Mouse (Mus musculus) kidney, embryonic 16.5 days (tissue): ENCODE measurements around the gene Adgrb2. TPM values are rescaled to one million over a fixed set of nuclear protein-coding genes. Genes with fewer than 3 reads are reported as not detected.

ENCODE experiments used
- ATAC-seq: fragments of 200-750 bp; cut with Nextera tagmentation; 2 replicates; pipeline ENCODE4 v1.8.0; 2017; ENCODE audit warnings: moderate TSS enrichment; ENCODE audit not compliant: low FRiP score, low TSS enrichment
- H3K27ac ChIP-seq: fragments of 300-500 bp; sonication (generic); 2 replicates; pipeline ENCODE4 v1.5.1; 2014; ENCODE audit warnings: low read length
- H3K27me3 ChIP-seq: fragments of 300-500 bp; sonication (generic); 2 replicates; pipeline ENCODE4 v1.6.1; 2014; ENCODE audit warnings: low read length, control low read depth, mixed read lengths; ENCODE audit not compliant: insufficient read depth
- H3K36me3 ChIP-seq: fragments of 300-500 bp; sonication (generic); 2 replicates; pipeline ENCODE4 v1.6.1; 2014; ENCODE audit warnings: low read length, control low read depth, mixed read lengths; ENCODE audit not compliant: insufficient read depth
- H3K4me1 ChIP-seq: fragments of 300-500 bp; sonication (generic); 2 replicates; pipeline ENCODE4 v1.6.1; 2014; ENCODE audit warnings: low read length, control low read depth, mixed read lengths; ENCODE audit not compliant: insufficient read depth
- H3K4me2 ChIP-seq: fragments of 300-500 bp; sonication (generic); replicated peaks from 2 replicates; pipeline ENCODE4 v1.6.1; 2014; ENCODE audit warnings: low read depth, low read length
- H3K4me3 ChIP-seq: fragments of 300-500 bp; sonication (generic); 2 replicates; pipeline ENCODE4 v1.5.1; 2014; ENCODE audit warnings: mild to moderate bottlenecking, low read length
- H3K9ac ChIP-seq: fragments of 300-500 bp; sonication (generic); replicated peaks from 2 replicates; pipeline ENCODE4 v1.6.1; 2014; ENCODE audit warnings: low read length
- H3K9me3 ChIP-seq: fragments of 300-500 bp; sonication (generic); 2 replicates; pipeline ENCODE4 v1.6.1; 2016; ENCODE audit warnings: low read length, control low read depth
- WGBS: fragments of 180-500 bp; shearing (Covaris S2); extraction: QIAGEN DNeasy Blood & Tissue Kit; methylation state at CpG from one replicate; pipeline ENCODE4 v1.1.7; 2014; 5-methylcytosine and 5-hydroxymethylcytosine counted together
- polyA plus RNA-seq: library from polyadenylated mRNA; unstranded; fragments of >200 nt; fragmentation: Nextera tagmentation; extraction: Ambion mirVana; gene quantifications from 2 replicates; pipeline ENCODE4 v1.2.1, GENCODE M21; 2015

Adgrb2 gene
- polyA plus RNA-seq, 1 experiment from 2014 or later = 1.7 TPM

- Histone ChIP-seq H3K4me3 (no peak overlapping the region), H3K9ac (no peak overlapping the region), H3K36me3 (no peaks in the 10 kb centered on the region), H3K4me2 (no peak overlapping the region), H3K4me1 (0 out of 2 replicates have a peak, but pooled peaks cover 4% of the 10 kb centered on the region), H3K27me3 (peaks cover 20% of the 10 kb centered on the region; the same call in 1 of the 2 replicates), H3K27ac (no peak overlapping the region), H3K9me3 (no peaks in the 10 kb centered on the region)
- ATAC-seq = no peak
- 77% methylated on average over 11 of the region's 11 CpGs for WGBS
Measured at GRCm38 (mm10) chr4:129970861-129971260, 13.8 kb upstream of the Adgrb2 start.

DNA sequence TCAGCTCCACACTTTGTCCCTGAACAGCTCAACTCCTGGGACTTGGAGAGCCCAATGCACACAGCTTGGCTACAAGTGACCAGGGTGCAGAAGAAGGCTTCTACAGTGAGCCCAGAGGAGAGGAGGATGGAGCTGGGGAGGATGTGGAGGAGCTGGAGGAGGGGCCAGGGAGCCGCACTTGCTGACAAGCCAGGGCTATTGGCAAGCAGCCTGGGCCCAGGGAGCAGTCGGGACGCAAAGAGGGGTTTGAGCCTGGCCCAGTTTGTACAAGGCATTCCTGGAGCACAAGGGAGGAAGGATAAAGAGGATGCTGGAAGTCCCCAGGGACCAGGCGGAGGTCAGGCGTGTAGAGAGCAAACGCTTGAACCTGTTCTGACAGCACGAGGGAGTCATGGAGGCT, 12.7 kb upstream of the Adgrb2 start:
- no peak overlapping the region for H3K9ac ChIP-seq
- 34% methylated on average over 7 of the region's 7 CpGs for WGBS
- no peak overlapping the region for H3K27ac ChIP-seq
- no peak overlapping the region for H3K4me3 ChIP-seq
- H3K4me1 ChIP-seq = no peaks in the 10 kb centered on the region
- peaks cover 20% of the 10 kb centered on the region; the same call in 1 of the 2 replicates for H3K27me3 ChIP-seq
- H3K4me2 ChIP-seq = no peak overlapping the region
- H3K36me3 ChIP-seq = no peaks in the 10 kb centered on the region
- no peaks in the 10 kb centered on the region for H3K9me3 ChIP-seq
- no peak for ATAC-seq

- Histone ChIP-seq H3K4me3 (no peak overlapping the region), H3K9me3 (no peaks in the 10 kb centered on the region), H3K27ac (no peak overlapping the region), H3K27me3 (peaks cover 20% of the 10 kb centered on the region; the same call in 1 of the 2 replicates), H3K4me1 (no peaks in the 10 kb centered on the region; the same call in 1 of the 2 replicates), H3K4me2 (no peak overlapping the region), H3K36me3 (no peaks in the 10 kb centered on the region), H3K9ac (no peak overlapping the region)
- ATAC-seq = no peak
- 69% methylated on average over 9 of the region's 9 CpGs for WGBS
Measured at GRCm38 (mm10) chr4:129974285-129974684, 10.4 kb upstream of the Adgrb2 start.

- no peak overlapping the region for H3K27ac ChIP-seq
- no peak overlapping the region for H3K9ac ChIP-seq
- H3K4me2 ChIP-seq = no peak overlapping the region
- H3K9me3 ChIP-seq = no peaks in the 10 kb centered on the region
- H3K36me3 ChIP-seq = no peaks in the 10 kb centered on the region
- peaks cover 12% of the 10 kb centered on the region for H3K4me1 ChIP-seq
- H3K27me3 ChIP-seq = peaks cover 26% of the 10 kb centered on the region
- ATAC-seq = no peak
- WGBS = 60% methylated on average over 4 of the region's 4 CpGs
- H3K4me3 ChIP-seq = no peak overlapping the region
Measured at GRCm38 (mm10) chr4:129977256-129977655, 7.4 kb upstream of the Adgrb2 start.

GRCm38 (mm10) chr4:129978227-129978626, 6.4 kb upstream of the Adgrb2 start:
- H3K4me2 ChIP-seq = no peak overlapping the region
- peaks cover 20% of the 10 kb centered on the region for H3K27me3 ChIP-seq
- no peak overlapping the region for H3K4me3 ChIP-seq
- H3K9me3 ChIP-seq = no peaks in the 10 kb centered on the region
- no peak for ATAC-seq
- no peak overlapping the region for H3K9ac ChIP-seq
- no peaks in the 10 kb centered on the region for H3K36me3 ChIP-seq
- peaks cover 18% of the 10 kb centered on the region for H3K4me1 ChIP-seq
- no peak overlapping the region for H3K27ac ChIP-seq
- WGBS = 75% methylated on average over 4 of the region's 4 CpGs

DNA sequence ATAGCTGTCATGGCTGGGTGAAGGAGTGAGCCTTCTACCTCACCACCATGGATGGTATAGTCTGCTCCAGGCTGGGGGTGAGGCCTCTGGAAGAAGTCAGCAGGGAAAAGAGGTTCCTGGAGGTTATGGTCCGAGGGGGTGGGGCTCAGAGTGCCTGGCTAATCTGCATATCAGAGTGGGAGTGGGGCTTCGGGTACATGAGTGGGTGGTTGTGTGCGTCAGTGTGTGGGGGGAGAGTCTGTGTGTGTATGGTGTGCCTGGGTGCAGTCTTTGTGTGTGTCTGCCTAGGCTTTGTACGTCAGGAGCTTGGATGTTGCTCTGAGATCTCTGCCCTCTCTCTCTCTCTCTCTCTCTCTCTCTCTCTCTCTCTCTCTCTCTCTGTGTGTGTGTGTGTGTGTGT, 5.7 kb upstream of the Adgrb2 start:
- H3K4me1 ChIP-seq = peaks cover 21% of the 10 kb centered on the region
- no peaks in the 10 kb centered on the region for H3K9me3 ChIP-seq
- ATAC-seq = no peak
- peaks cover 20% of the 10 kb centered on the region for H3K27me3 ChIP-seq
- H3K4me2 ChIP-seq = no peak overlapping the region
- H3K27ac ChIP-seq = no peak overlapping the region
- H3K36me3 ChIP-seq = no peaks in the 10 kb centered on the region
- no peak overlapping the region for H3K4me3 ChIP-seq
- H3K9ac ChIP-seq = no peak overlapping the region
- WGBS = 56% methylated on average over 4 of the region's 4 CpGs

GRCm38 (mm10) chr4:129981657-129982056, 3.0 kb upstream of the Adgrb2 start:
- no peaks in the 10 kb centered on the region for H3K36me3 ChIP-seq
- H3K4me3 ChIP-seq = no peak overlapping the region
- H3K9me3 ChIP-seq = no peaks in the 10 kb centered on the region
- peaks cover 40% of the 10 kb centered on the region for H3K4me1 ChIP-seq
- no peak overlapping the region for H3K4me2 ChIP-seq
- no peak overlapping the region; the same call in 1 of the 2 replicates for H3K9ac ChIP-seq
- 0 out of 2 replicates have a peak, but pooled peaks have one; percentile 14 for ATAC-seq
- H3K27me3 ChIP-seq = peaks cover 31% of the 10 kb centered on the region
- H3K27ac ChIP-seq = no peak overlapping the region
- WGBS = 31% methylated on average over 11 of the region's 11 CpGs

DNA sequence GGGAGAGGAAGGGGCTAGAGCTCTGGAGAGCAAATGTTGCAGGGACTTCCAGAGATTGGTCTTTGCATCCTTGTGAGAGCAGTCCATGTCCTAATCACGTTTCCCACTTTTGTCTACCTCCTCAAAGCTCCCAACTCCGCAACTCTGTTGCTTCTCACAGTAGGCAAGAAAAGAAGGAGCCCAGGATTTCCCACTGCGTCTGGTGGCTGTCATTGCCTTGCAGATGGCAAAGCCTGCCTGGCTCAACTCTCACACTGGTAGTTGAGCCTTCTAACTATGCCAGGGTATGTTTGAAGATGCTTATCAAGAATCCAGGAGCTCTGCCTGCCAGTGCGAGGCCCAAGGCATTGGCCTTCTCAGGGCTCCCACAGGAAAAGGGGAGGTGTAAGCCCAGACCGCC, 1.6 kb upstream of the Adgrb2 start:
- Histone ChIP-seq H3K27ac (no peak overlapping the region), H3K9ac (no peak overlapping the region), H3K4me1 (peaks cover 50% of the 10 kb centered on the region), H3K4me3 (no peak overlapping the region), H3K9me3 (no peaks in the 10 kb centered on the region), H3K36me3 (no peaks in the 10 kb centered on the region), H3K4me2 (no peak overlapping the region), H3K27me3 (peaks cover 41% of the 10 kb centered on the region)
- no peak for ATAC-seq
- WGBS = 23% methylated on average over 5 of the region's 5 CpGs

GRCm38 (mm10) chr4:129983764-129984420, 778 bp upstream of the Adgrb2 start:
- no peak for ATAC-seq
- Histone ChIP-seq H3K27ac (no peak overlapping the region), H3K9me3 (no peaks in the 10 kb centered on the region), H3K36me3 (no peaks in the 10 kb centered on the region), H3K4me1 (peaks cover 53% of the 10 kb centered on the region), H3K27me3 (peaks cover 50% of the 10 kb centered on the region), H3K4me2 (peak overlapping the region; percentile 97), H3K9ac (no peak overlapping the region), H3K4me3 (peak overlapping the region; percentile 61)
- WGBS = 3% methylated on average over 15 of the region's 15 CpGs

- no peaks in the 10 kb centered on the region for H3K9me3 ChIP-seq
- no peak overlapping the region for H3K27ac ChIP-seq
- H3K4me3 ChIP-seq = peak overlapping the region; percentile 61
- ATAC-seq = 0 out of 2 replicates have a peak, but pooled peaks have one; percentile 17
- H3K4me2 ChIP-seq = peak overlapping the region; percentile 97
- under 1% methylated on average over 42 of the region's 48 CpGs for WGBS
- peaks cover 56% of the 10 kb centered on the region for H3K27me3 ChIP-seq
- H3K36me3 ChIP-seq = no peaks in the 10 kb centered on the region
- H3K9ac ChIP-seq = peak overlapping the region; percentile 70
- peaks cover 53% of the 10 kb centered on the region for H3K4me1 ChIP-seq
Measured at GRCm38 (mm10) chr4:129985161-129985670, 546 bp downstream of the Adgrb2 start.
